Mouse (Mus musculus) frontal cortex, postnatal 36 days (tissue): ENCODE data around the gene Arsk.

Experiments used
- DNase-seq, 2 experiments: peaks; one replicate each; pipeline ENCODE4 v3.0.0; 2022; ENCODE audit warnings: low spot score in 2 of 2

Gene Arsk

DNA sequence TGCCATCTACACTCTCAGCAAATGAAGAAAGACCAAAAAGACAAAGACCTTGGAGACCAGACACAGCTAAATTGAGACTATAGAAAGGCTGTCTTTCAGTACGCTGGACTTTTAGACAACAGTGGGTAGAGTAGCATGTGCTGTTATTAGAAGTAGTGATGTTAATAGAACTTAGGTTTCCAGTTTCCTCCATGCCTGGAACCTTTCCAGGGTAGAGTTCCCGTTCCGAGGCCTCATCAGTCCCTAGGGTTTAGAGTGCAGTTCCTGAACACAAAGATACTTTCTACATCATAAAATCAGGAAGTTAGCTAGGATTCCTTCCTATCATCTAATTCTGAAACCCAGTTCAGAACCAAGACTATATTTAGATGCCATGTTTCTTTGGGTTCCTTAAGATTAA is 73.9 kb downstream of the Arsk start:
- DNase-seq = no peak

DNA sequence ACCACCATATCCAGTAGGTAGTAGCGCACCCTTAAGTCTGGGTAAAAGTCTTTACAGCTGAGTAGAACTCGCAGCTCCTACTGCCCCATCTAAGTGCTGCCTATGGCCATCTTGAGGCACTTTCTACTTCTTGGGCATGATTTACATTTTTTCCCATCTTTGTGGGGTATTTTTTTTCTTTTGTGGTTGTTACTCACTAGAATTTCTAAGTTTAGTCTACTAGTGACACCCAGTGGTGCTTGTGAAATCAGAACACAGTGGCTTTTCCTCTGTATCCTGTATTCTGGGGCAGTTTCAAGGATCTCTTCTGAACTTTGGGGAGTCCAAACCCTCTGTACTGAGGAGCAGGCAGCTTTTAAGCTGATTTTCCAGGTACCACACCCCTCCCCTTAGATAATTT is 76.7 kb downstream of the Arsk start:
- DNase-seq = peak in 1 of 2 experiments; percentile 30

DNA sequence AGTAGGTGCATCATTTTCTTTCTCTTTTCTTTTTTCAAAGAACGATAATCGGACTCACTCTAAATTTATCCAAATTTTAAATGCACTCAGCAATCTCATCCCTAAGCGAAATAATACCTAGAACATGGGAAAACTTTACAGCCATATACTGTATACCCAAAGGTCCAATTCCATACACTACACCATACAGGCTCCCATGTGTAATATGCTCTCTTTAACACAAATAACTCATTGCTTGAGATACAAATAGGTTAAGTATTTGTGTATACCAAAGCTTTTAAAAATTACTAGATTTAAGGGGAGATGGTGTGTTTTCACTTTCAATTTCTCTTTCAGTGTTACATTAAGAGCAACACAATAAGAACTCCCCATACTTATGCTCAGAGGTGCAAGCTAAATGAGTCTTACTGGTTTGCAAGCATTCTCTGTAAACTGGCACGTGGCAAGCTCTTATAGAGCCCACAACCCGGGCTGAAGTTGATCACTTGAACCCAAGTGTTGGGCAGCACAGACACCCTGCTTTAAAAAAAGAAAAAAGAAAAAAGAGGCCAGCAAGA is 79.5 kb downstream of the Arsk start:
- DNase-seq = no peak

DNA sequence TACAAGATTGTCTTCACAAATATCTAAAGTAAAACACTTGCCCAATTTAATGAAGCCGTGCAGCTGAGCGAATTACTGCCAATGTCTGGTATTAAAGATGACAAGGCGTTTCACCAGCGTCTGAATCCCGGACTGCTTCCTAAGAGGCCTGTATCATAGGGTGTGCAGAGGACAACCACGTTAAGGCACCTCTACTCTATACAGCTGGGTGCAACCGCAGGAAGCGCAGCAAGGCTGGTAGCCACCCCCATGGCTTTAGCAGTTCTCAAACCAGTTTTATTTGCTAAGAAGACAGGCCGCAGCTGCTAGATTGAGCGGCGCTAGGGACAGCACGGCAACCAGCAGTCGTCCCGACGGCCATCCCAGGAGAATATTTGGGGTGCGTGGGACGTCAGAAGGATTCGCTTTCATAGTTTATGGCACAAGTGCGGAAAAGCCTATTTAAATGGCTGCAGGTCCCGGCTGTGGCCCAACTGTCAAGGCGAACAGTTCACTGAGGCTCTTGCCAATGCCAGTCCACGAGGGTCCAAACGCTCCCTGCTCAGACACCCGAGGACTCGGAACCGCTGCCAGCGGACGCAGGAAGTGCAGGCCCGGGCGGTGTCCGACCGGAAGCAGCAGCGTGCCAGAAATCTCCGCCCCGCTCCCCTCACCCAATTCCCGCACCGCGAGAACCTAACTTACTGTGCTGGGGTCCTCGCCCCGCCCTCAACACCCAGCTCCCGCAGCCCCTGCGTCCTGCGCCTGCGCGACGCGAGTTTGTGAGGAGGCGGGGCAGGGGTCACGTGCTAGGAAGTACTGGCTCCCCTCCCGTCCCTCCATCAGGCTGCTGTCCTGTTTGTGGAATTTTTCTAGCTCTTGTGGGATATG is 80.3 kb downstream of the Arsk start, which contains the start of gene Rfesd:
Rfesd (minus strand) TSS at position 746 of the 870 bp plus-strand sequence.
- peak; percentile 95 to 97 for DNase-seq

GRCm38 (mm10) chr13:76017465-76017864 is 81.0 kb downstream of the Arsk start:
- peak in 1 of 2 experiments; percentile 8 for DNase-seq

DNA sequence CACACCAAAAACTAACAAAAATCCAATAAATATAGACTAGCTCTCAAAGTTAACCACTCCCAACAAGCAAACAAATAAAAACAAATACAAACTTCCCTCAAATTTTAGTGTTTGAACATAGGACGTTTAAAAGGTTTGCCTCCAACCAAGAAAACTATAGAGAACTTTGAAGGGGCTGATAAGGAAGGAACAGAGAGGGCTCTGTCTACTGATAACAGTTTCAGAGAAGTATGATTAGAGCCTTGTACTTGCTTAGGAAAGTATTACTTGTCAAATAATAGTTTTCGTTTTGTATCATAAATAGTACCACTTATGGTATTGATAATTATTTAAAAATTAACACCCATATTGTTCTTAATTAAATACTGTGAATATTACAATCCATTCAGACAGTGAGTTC is 83.9 kb downstream of the Arsk start:
- no peak for DNase-seq
